Mouse (Mus musculus) kidney, adult 11 months (tissue): ENCODE results near the gene Sorbs2.

Source experiments
- DNase-seq: peaks from one replicate; pipeline ENCODE4 v3.0.0; 2022

The Sorbs2 gene

GRCm38 (mm10) chr8:45507634-45508321 lies at the start of gene Sorbs2:
Sorbs2 (plus strand) TSS chr8:45507788.
- DNase-seq: no peak

DNA sequence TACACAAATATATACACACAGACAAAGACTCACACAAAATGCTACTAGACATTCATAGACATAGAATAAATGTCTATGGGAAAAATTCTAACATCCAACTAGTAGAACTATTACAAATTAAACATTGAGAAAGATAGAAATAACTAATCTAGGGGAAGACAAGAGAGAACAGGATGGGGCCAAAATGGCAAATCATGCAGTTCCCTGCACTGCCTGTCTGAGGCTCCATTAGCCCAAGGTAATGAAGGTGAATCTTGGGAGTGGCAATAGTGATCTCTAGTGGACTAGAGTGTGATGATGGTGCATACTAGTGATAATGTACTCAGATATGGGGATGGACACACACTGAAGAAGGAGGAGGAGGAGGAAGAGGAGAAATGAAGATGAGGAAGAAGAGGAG lies 49.7 kb upstream of the Sorbs2 start:
- no peak for DNase-seq

DNA sequence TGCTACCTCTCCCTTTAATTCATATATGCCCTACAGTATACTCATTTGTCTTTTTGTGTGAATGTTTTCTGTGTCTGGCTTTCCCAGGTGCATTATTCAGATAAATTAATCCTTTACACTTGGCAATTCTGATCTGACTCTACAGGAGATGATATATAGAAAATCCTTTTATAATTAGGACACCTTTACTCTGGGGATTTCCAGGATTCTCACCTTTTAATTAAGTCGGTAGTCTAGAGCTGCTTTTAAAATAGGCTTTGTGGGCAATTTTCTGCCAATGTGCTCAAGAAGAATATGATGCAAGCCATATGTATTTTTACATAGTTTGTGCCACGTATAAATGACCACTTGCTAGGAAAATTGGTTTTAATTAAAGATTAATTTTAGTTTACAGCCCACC lies 38.6 kb upstream of the Sorbs2 start:
- DNase-seq: no peak

- DNase-seq: peak; percentile 59
Measured at GRCm38 (mm10) chr8:45469507-45470178, 37.9 kb upstream of the Sorbs2 start.

- DNase-seq: no peak
Measured at GRCm38 (mm10) chr8:45480886-45481285, 26.7 kb upstream of the Sorbs2 start.

- DNase-seq: no peak
Measured at GRCm38 (mm10) chr8:45486281-45486680, 21.3 kb upstream of the Sorbs2 start.

- DNase-seq: no peak
Measured at GRCm38 (mm10) chr8:45503971-45504370, 3.6 kb upstream of the Sorbs2 start.

GRCm38 (mm10) chr8:45506376-45506775 lies 1.2 kb upstream of the Sorbs2 start:
- no peak for DNase-seq

- DNase-seq: no peak
Measured at GRCm38 (mm10) chr8:45507277-45507633, 333 bp upstream of the Sorbs2 start.

DNA sequence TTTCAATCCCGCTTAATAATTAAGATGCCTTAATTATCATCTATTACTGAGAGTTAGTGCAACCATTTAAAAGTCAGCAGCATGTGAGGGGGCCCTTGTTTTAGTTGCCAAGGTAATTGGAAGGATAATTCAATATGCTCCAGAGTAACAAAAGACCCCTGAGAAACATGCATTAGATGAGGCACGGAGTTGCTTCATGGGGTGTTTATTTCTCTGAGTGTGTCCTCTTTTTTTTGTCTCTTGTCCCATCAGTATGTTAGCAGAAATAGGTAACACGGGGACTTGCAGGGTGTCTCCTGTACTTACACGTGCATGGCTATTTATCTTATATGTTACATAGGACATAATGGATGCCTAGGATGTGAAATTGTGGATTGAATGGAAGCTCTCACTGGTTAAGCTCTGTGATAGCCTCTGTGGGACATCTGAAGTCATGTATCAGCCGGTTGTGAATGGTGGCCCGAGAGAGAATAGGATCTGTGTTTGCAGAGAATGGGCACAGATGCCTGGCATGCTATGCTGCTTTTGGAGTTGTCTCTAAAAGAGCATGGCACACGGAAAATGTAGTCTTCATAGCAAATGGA lies 1.0 kb downstream of the Sorbs2 start:
- no peak for DNase-seq

- DNase-seq: no peak
Measured at GRCm38 (mm10) chr8:45512369-45512768, 4.8 kb downstream of the Sorbs2 start.

DNA sequence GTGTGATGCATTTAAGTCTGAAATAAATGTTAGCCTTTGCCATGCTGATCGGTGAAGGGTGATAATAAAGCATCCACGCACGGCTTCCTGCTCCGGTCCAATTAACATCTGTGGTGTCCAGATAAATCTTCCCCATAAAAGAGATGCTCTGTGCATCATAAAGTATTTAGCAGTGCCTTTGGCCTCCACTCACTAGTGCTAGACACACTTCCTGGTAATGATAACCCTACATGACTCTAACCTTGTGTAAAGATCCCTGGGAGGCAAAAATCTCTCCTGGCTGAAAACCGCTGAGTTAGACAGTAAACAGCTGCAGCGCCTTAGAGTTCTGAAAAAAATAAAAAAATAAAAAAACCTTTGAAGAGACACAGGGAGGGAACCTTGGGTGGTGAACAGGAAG lies 14.0 kb downstream of the Sorbs2 start:
- no peak for DNase-seq

- no peak for DNase-seq
Measured at GRCm38 (mm10) chr8:45527708-45528107, 20.1 kb downstream of the Sorbs2 start.

DNA sequence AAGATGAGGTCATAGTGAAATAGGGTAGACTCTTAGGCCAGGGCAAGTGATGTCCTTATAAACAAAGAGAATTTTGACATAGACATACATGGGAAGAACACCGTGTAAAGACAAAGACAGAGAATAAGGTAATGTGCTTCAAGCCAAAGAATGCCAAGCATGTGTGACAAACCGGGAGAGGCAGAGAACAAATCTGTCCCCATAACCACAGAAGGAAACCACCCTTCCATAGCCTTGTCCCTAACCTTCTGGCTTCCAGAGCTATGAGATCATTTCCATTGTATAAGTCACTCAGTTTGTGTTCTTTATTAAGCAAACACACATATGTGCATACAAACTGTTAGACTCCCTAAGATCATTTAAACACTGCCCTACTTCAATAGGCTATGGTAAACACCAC lies 21.3 kb downstream of the Sorbs2 start:
- no peak for DNase-seq

GRCm38 (mm10) chr8:45536578-45536977 lies 29.0 kb downstream of the Sorbs2 start:
- DNase-seq: no peak

- DNase-seq: no peak
Measured at GRCm38 (mm10) chr8:45540513-45540912, 32.9 kb downstream of the Sorbs2 start.

- DNase-seq: no peak
Measured at GRCm38 (mm10) chr8:45552175-45552574, 44.6 kb downstream of the Sorbs2 start.

DNA sequence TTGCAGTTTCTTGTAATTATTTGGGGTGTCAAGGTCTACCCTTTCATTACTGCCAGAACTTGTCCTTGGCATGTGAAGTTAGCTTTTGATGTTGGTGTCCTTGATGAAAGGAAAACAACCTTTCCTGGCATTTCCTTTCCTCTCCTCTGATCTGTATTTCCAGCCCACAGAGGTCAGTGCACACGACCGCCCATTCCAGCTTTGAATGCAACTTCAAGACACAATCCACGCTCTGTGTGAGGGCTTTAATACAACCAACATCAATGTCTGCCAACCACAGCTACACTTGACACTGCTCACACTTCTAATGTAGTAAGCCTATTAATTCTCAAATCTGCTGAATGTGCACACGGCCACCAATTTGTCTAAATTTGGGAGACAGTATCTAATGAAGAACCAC lies 47.0 kb downstream of the Sorbs2 start:
- DNase-seq: no peak

GRCm38 (mm10) chr8:45557936-45558335 lies 50.3 kb downstream of the Sorbs2 start:
- no peak for DNase-seq

GRCm38 (mm10) chr8:45558426-45558825 lies 50.8 kb downstream of the Sorbs2 start:
- DNase-seq: no peak

GRCm38 (mm10) chr8:45559176-45559820 lies 51.7 kb downstream of the Sorbs2 start:
- DNase-seq: no peak

- DNase-seq: no peak
Measured at GRCm38 (mm10) chr8:45565189-45565588, 57.6 kb downstream of the Sorbs2 start.

GRCm38 (mm10) chr8:45570117-45570516 lies 62.5 kb downstream of the Sorbs2 start:
- DNase-seq: no peak
